ENCODE assay signal across 8 mouse cellular contexts in the genomic region with DNA sequence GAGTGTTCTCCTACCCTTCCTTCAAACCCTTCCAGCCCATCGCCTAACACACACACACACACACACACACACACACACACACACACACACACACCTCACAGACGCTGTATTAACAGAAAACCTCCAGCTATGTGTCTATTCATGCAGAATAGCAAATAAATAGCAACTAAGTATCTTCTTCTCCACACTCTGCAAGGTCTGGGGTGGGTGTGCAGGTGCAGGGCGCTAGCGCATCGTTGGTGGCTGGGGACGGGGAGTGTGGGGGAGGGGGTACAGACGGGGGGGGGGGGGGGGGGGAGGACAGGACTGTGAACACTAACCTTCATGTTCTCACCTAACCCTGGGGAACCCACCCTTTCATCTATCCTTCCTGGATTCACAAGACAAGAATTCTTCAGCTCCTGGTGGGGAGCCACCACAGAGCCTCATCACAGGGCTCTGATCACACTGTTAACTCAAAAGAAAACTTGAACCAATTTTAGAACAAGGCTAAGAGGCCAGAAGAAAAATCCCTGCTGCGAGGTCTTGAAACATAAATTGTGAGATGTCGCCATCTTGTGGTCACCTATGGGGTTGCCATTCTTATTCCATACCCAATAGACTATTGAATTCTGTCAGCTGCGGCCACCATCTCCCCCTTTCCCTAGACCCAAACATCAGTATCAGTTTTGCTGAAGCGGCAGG.
A peak's percentile ranks its signal among the peaks of the same experiment; 100 is the strongest.
DNase-seq lines count a peak whose midpoint lies in the region; ATAC-seq lines count a peak whose summit lies in the region.

No protein-coding gene starts in this region.

- no peak overlapping the region for H3K4me2 ChIP-seq in forebrain, embryonic 14.5 days (ENCODE audit: low read length)
- no peak overlapping the region for H3K4me2 ChIP-seq in hindbrain, embryonic 13.5 days

- H3K4me1 ChIP-seq in forebrain, embryonic 14.5 days (ENCODE audit: control insufficient read depth, insufficient read depth, low read length): no peaks in the 10 kb centered on the region
- H3K4me1 ChIP-seq in hindbrain, embryonic 13.5 days (replicated peaks): peaks cover 13% of the 10 kb centered on the region; the same call in 1 of the 2 replicates
- peaks cover 5% of the 10 kb centered on the region for H3K4me1 ChIP-seq in midbrain, embryonic 10.5 days

- 12% methylated on average over 7 of the region's 11 CpGs for WGBS in forebrain, embryonic 14.5 days
- 23% methylated on average over 11 of the region's 11 CpGs for WGBS in hindbrain, embryonic 13.5 days
- 37% methylated on average over 9 of the region's 11 CpGs for WGBS in midbrain, embryonic 10.5 days

- no peak overlapping the region for H3K27ac ChIP-seq in forebrain, embryonic 14.5 days (ENCODE audit: low read depth, low read length)
- H3K27ac ChIP-seq in hindbrain, embryonic 13.5 days: no peak overlapping the region
- H3K27ac ChIP-seq in midbrain, embryonic 10.5 days (replicated peaks): no peak overlapping the region

- no peaks in the 10 kb centered on the region for H3K36me3 ChIP-seq in forebrain, embryonic 14.5 days (ENCODE audit: control insufficient read depth, insufficient read depth, low read length)
- H3K36me3 ChIP-seq in hindbrain, embryonic 13.5 days: no peaks in the 10 kb centered on the region
- no peaks in the 10 kb centered on the region for H3K36me3 ChIP-seq in midbrain, embryonic 10.5 days

- ATAC-seq in forebrain, embryonic 14.5 days: peak; percentile 70
- ATAC-seq in hindbrain, embryonic 13.5 days (ENCODE audit: low FRiP score): peak; percentile 47

- DNase-seq in gastrocnemius, adult 18-20 months (ENCODE audit: low spot score): peak; percentile 53
- DNase-seq in gastrocnemius, postnatal 25 days: no peak
- DNase-seq in c-Kit-positive CD71-positive TER-119-positive erythroid progenitor cells, embryonic 14.5 days (ENCODE audit: low spot score): peak; percentile 32
- DNase-seq in forebrain, embryonic 14.5 days (ENCODE audit: low spot score): peak; percentile 90
- DNase-seq in layer of hippocampus, postnatal 25 days (ENCODE audit: extremely low spot score in 1 of 2, low spot score in 1 of 2): peak; percentile 64 to 79
- DNase-seq in midbrain, embryonic 10.5 days (ENCODE audit: low spot score): peak; percentile 60
- DNase-seq in skeletal muscle tissue, adult 2 months (ENCODE audit: low read depth, low spot score): peak; percentile 16

- no peak overlapping the region for H3K4me3 ChIP-seq in forebrain, embryonic 14.5 days (ENCODE audit: low read depth, low read length)
- H3K4me3 ChIP-seq in hindbrain, embryonic 13.5 days: no peak overlapping the region
- H3K4me3 ChIP-seq in midbrain, embryonic 10.5 days: no peak overlapping the region

- no peaks in the 10 kb centered on the region for H3K9me3 ChIP-seq in forebrain, embryonic 14.5 days (replicated peaks; ENCODE audit: control insufficient read depth, low read length)
- H3K9me3 ChIP-seq in hindbrain, embryonic 13.5 days: no peaks in the 10 kb centered on the region
- H3K9me3 ChIP-seq in midbrain, embryonic 10.5 days (replicated peaks): no peaks in the 10 kb centered on the region

- no peak overlapping the region for H3K9ac ChIP-seq in forebrain, embryonic 14.5 days (ENCODE audit: low read length)
- no peak overlapping the region for H3K9ac ChIP-seq in hindbrain, embryonic 13.5 days

- no peaks in the 10 kb centered on the region for H3K27me3 ChIP-seq in forebrain, embryonic 14.5 days (replicated peaks; ENCODE audit: control insufficient read depth, insufficient read depth, low read length)
- no peaks in the 10 kb centered on the region for H3K27me3 ChIP-seq in hindbrain, embryonic 13.5 days
- H3K27me3 ChIP-seq in midbrain, embryonic 10.5 days (ENCODE audit: low read depth, poor library complexity, severe bottlenecking): no peaks in the 10 kb centered on the region
